Mouse (Mus musculus) spleen, postnatal 14 days (tissue): Measurements from ENCODE around the gene Fcrl5.

Source experiments
- DNase-seq, 2 experiments: peaks; one replicate each; pipeline ENCODE4 v3.0.0; 2021 to 2022; ENCODE audit warnings: low spot score in 2 of 2

Gene Fcrl5

GRCm38 (mm10) chr3:87528021-87528420, 92.4 kb downstream of the Fcrl5 start:
- no peak for DNase-seq

- no peak for DNase-seq
These were observed 93.3 kb downstream of the Fcrl5 start for GRCm38 (mm10) chr3:87528841-87529240.

GRCm38 (mm10) chr3:87529568-87529967, 94.0 kb downstream of the Fcrl5 start:
- no peak for DNase-seq

- no peak for DNase-seq
These were observed 94.7 kb downstream of the Fcrl5 start for GRCm38 (mm10) chr3:87530234-87530633.

DNA sequence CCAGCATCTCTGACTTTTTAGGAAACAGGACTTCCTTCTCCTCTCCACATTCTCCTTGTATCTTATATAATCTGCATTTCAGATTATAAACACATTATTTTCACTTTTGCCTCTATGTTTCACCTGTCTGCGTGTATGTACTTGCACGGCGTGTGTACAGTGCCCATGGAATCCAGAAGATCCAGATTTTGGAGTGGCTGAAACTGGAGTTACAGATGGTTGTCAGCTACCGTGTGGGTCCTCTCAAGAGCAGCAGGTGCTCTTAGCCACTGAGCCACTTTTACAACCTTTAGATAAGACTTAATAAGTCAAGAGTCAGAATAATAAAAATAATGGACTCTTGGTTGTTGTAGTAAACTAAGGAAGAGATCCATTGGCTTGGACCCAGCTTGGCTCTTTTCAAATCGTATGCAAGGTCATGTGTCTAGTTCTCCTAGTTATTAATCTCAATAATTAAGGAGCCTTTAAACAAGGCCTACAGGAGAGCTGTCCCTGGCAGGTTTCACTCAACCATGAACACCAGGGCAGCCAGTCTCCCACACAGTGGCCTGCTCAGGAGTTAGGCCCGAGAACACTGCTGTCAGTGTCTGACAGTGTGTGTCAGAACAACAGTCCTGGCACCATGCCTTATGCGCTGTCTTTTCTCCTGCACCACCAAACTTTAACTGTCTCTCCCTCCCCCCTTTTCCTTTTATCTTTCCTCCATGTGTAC, 98.2 kb downstream of the Fcrl5 start:
- no peak for DNase-seq

DNA sequence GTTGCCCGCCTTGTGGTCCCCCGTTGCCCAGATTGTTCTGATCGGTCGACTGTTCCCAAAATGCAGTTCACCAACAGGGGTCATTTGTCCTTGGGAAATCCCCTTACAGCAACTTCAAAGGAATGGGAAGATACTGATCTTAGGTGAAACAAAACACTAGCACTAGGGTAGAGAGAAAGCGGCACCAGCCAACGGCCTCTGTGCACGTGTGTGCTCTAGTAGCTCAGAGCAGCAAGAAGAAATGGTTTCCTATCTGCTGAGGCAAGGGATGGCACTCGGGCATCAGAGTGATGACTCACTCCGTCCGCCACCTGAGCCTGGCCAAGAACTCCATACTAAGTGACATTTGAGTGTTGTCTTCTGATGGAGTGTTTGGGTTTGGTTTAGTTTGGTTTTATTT, 102.5 kb downstream of the Fcrl5 start:
- DNase-seq, result no peak

DNA sequence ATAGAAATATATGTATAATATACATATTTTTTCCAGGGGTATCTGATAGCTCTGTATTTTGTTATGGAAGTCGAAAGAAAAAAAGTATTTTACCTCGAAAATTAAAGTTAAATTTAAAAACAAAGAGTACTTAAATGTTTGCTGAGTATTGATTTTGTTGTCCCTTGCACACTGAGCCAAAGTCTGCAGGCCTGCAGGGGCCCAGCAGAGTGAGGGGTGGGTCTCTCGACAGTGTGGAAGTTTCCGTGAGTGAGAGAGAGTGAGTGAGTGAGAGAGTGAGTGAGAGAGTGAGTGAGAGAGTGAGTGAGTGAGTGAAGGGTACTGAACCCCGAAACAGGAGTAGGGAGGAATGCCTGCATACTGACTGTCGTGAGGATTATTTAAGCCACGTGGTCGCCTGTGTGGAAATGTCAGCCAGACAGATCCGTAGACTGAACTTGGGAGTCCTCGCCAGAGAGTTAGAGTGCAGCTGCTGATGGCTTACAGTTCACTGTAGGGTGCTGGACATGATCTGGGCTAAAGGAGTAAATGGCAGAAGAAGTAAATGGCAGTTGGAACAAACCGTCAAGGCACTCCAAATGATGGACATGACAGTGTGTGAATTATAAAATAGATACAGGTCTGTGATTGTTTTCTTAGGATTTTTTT, 104.6 kb downstream of the Fcrl5 start:
- DNase-seq, result no peak

GRCm38 (mm10) chr3:87540714-87541113, 105.1 kb downstream of the Fcrl5 start:
- no peak for DNase-seq

DNA sequence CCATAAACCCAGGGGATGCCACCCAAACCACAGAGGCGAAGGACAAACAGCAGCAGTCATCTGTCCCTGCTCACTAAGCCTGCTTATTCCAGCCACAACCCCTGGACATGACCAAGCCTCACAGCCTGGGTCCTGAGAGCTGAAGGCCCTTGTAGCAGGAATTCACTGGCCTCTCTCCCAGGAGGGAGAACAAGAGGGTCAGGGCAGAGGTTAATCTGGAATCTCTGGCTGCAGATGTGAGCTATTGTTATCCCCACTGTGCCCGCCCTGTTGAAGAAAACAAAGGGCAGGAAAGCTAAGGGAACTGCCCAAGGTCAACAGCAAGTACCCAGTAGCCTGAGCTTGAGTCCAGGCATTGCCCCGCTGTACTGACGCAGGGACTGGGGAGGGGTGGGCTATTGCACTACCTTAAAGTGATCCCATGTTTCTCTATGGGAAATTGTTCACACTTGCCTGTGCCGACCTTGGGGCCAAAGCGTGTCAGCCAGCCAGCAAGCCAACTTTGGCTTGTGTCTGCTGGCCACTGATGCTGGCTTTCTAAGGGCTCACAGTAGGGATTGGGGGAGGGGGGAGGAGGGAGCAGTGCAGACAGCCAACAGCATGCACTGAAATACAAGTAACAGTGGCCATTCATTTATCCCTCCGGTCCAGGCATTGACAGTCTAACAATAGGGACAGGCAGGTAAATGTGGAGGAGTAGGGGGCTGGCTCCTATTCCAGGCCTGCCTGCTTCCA, 107.1 kb downstream of the Fcrl5 start:
- no peak for DNase-seq

GRCm38 (mm10) chr3:87545554-87545953, 110.0 kb downstream of the Fcrl5 start:
- no peak for DNase-seq

DNA sequence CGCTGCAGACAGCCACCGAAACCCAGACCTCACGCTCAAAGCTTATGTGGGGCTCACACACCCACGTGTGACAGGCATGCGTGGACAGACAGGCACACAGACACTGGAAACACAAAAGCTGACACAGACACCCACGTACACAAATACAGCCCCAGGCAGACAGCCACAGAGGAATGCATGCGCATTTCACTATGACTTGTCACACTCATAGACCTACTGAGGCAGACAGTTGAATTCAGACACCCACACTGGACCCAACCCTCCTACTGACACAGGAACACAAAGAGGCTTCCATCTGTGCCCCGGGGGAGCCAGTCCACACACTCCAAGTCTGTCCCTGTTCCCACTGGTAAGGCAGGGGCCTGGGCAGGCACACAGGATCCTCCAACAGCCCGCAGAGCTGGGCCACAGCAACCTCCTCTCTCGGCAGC, 110.7 kb downstream of the Fcrl5 start:
- DNase-seq, result no peak

DNA sequence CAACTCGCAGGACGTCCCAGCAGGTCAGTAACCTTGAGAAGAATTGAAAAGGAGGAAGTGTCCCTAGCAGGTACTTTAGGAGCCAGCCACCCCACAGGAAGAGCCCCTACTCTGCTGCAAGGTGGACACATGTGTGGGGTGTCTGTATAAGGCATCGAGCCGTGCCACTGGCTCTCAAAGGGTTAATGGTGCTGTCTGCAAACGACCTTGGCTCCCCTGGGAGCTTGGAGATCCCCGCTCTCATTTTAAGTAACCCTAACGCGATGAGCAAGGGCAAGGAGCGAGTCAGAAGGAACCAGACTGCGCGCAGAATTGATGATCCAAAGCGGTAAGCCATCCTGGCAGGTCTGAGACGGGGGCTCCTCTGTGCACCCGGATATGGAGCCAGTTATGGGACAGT, 114.3 kb downstream of the Fcrl5 start:
- no peak for DNase-seq
